ENCODE assay signal across 28 mouse cellular contexts in genomic region chr11:94113795-94114194, GRCm38 (mm10).
DNase-seq lines count a peak whose midpoint lies in the region; ATAC-seq and TF ChIP-seq lines count a peak whose summit lies in the region.
"Had no signal": no experiment of that assay in that cellular context is flagged by ENCODE, and none has a peak within 500 bp of the region (broad histone marks: within the 10 kb centered on the region; RNA-seq: fewer than 3 reads in every experiment).

No protein-coding gene starts in this region.

- dilution Hi-C loops in CH12.LX (cut with MboI; ENCODE audit: extremely low pct_ligation_motif_present, extremely low pct_unique_long_range_greater_than_20kb, low sequenced_read_pairs): no loop called here

- peak; percentile 52 for DNase-seq in CH12.LX (ENCODE audit: extremely low read depth)
- DNase-seq in c-Kit-positive CD71-positive TER-119-positive erythroid progenitor cells, embryonic 14.5 days (ENCODE audit: low spot score): peak; percentile 41
- no peak for DNase-seq in liver, embryonic 11.5 days (ENCODE audit: low spot score)
- no peak for DNase-seq in liver, postnatal 0 days
- DNase-seq in neural tube, embryonic 10.5 days (ENCODE audit: extremely low spot score, low spot score): no peak
- DNase-seq in cerebellum, postnatal 14 days: no peak
- DNase-seq: adrenal gland, adult 2 months; cerebellum, adult 18-20 months; gastrocnemius, postnatal 25 days; heart, adult 18-20 months; heart, postnatal 36 days; kidney, adult 8-10 months; kidney, postnatal 10 days; lung, embryonic 14.5 days; right cerebral cortex, adult 18-20 months; right cerebral cortex, postnatal 4 days had no signal

- H3K9me3 ChIP-seq in CH12.LX (replicated peaks; ENCODE audit: low read length): no peaks in the 10 kb centered on the region
- H3K9me3 ChIP-seq in liver, embryonic 11.5 days (ENCODE audit: control insufficient read depth, low read length): no peaks in the 10 kb centered on the region
- no peaks in the 10 kb centered on the region for H3K9me3 ChIP-seq in liver, postnatal 0 days (ENCODE audit: low read length)
- no peaks in the 10 kb centered on the region for H3K9me3 ChIP-seq in heart, embryonic 12.5 days (replicated peaks)
- H3K9me3 ChIP-seq in hindbrain, embryonic 12.5 days (replicated peaks): no peaks in the 10 kb centered on the region
- H3K9me3 ChIP-seq: embryonic facial prominence, embryonic 15.5 days; forebrain, embryonic 10.5 days; heart, embryonic 13.5 days; intestine, embryonic 15.5 days; limb, embryonic 13.5 days; megakaryocyte, embryonic 14.5 days had no signal

- TF ChIP-seq EP300 in CH12.LX (IDR thresholded peaks at IDR 0.05; ENCODE audit: low read length): peak; percentile 93
- TF ChIP-seq EP300 in liver, postnatal 0 days (IDR thresholded peaks at IDR 0.05; ENCODE audit: low read depth): peak; percentile 54

- no peak for TF ChIP-seq CTCF in CH12.LX (conservative IDR thresholded peaks at IDR 0.05 in 1 of 2, IDR thresholded peaks at IDR 0.05 in 1 of 2; ENCODE audit: low read depth in 2 of 2, low read length in 2 of 2)
- no peak for TF ChIP-seq CTCF in liver, postnatal 0 days (IDR thresholded peaks at IDR 0.05; ENCODE audit: low read depth)

- whole genome bisulfite sequencing in liver, embryonic 11.5 days: 49% methylated on average over 2 of the region's 2 CpGs
- WGBS in liver, postnatal 0 days (ENCODE audit: insufficient replicate concordance): 55% methylated on average over 2 of the region's 2 CpGs
- 23% methylated on average over 2 of the region's 2 CpGs for WGBS in heart, embryonic 12.5 days
- 89% methylated on average over 2 of the region's 2 CpGs for WGBS in hindbrain, embryonic 12.5 days

- H3K27ac ChIP-seq in CH12.LX (ENCODE audit: insufficient read depth, low read depth): peak overlapping the region; percentile 44
- peak overlapping the region; percentile 38; the same call in 1 of the 2 replicates for H3K27ac ChIP-seq in liver, embryonic 11.5 days (ENCODE audit: low read depth, low read length)
- no peak overlapping the region for H3K27ac ChIP-seq in liver, postnatal 0 days (ENCODE audit: low read depth)
- no peak overlapping the region for H3K27ac ChIP-seq in heart, embryonic 12.5 days (ENCODE audit: poor library complexity, severe bottlenecking)
- no peak overlapping the region for H3K27ac ChIP-seq in hindbrain, embryonic 12.5 days
- H3K27ac ChIP-seq: embryonic facial prominence, embryonic 15.5 days; forebrain, embryonic 10.5 days; heart, embryonic 13.5 days; hindbrain, embryonic 14.5 days; intestine, embryonic 15.5 days; limb, embryonic 13.5 days; stomach, postnatal 0 days had no signal

- H3K4me1 ChIP-seq in CH12.LX (ENCODE audit: control insufficient read depth in 1 of 2, insufficient read depth in 2 of 2): peaks cover 12 to 28% of the 10 kb centered on the region in 2 experiments; a peak in 3 of 4 replicates
- peaks cover 5% of the 10 kb centered on the region; the same call in 1 of the 2 replicates for H3K4me1 ChIP-seq in liver, embryonic 11.5 days (replicated peaks; ENCODE audit: control insufficient read depth, insufficient read depth, low read length)
- H3K4me1 ChIP-seq in liver, postnatal 0 days (ENCODE audit: insufficient read depth): no peaks in the 10 kb centered on the region
- 0 out of 2 replicates have a peak, but pooled peaks cover 7% of the 10 kb centered on the region for H3K4me1 ChIP-seq in heart, embryonic 12.5 days (replicated peaks)
- H3K4me1 ChIP-seq in hindbrain, embryonic 12.5 days: no peaks in the 10 kb centered on the region
- H3K4me1 ChIP-seq: embryonic facial prominence, embryonic 15.5 days; forebrain, embryonic 10.5 days; intestine, embryonic 15.5 days; limb, embryonic 13.5 days had no signal

- H3K9ac ChIP-seq in CH12.LX (ENCODE audit: insufficient read depth, low read depth): peak overlapping the region; percentile 4; the same call in 1 of the 2 replicates
- no peak overlapping the region for H3K9ac ChIP-seq in liver, embryonic 11.5 days (ENCODE audit: low read depth, low read length)
- no peak overlapping the region for H3K9ac ChIP-seq in liver, postnatal 0 days (replicated peaks)
- H3K9ac ChIP-seq in heart, embryonic 12.5 days: no peak overlapping the region
- H3K9ac ChIP-seq in hindbrain, embryonic 12.5 days: no peak overlapping the region
- H3K9ac ChIP-seq: embryonic facial prominence, embryonic 15.5 days; heart, embryonic 13.5 days; hindbrain, embryonic 14.5 days; intestine, embryonic 15.5 days; limb, embryonic 13.5 days; lung, embryonic 14.5 days had no signal

- TF ChIP-seq POLR2A in CH12.LX (IDR thresholded peaks at IDR 0.05; ENCODE audit: low read depth, low read length): no peak

- H3K79me2 ChIP-seq in CH12.LX (replicated peaks; ENCODE audit: control insufficient read depth, extremely low read depth, insufficient read depth, poor library complexity, severe bottlenecking): no peaks in the 10 kb centered on the region

- TF ChIP-seq RAD21 in CH12.LX (IDR thresholded peaks at IDR 0.05; ENCODE audit: low read depth, low read length): no peak

- H3K4me3 ChIP-seq in CH12.LX (replicated peaks in 1 of 3; ENCODE audit: low read depth in 2 of 3, low read length in 2 of 3, poor library complexity in 1 of 3): no peak overlapping the region
- H3K4me3 ChIP-seq in liver, embryonic 11.5 days (ENCODE audit: low read depth, low read length): no peak overlapping the region
- H3K4me3 ChIP-seq in liver, postnatal 0 days (ENCODE audit: low read depth, low read length): no peak overlapping the region
- H3K4me3 ChIP-seq in heart, embryonic 12.5 days: no peak overlapping the region
- H3K4me3 ChIP-seq in hindbrain, embryonic 12.5 days: no peak overlapping the region
- H3K4me3 ChIP-seq: embryonic facial prominence, embryonic 15.5 days; forebrain, embryonic 10.5 days; heart, embryonic 13.5 days; intestine, embryonic 15.5 days; limb, embryonic 13.5 days; megakaryocyte, embryonic 14.5 days; myocyte had no signal

- H3K27me3 ChIP-seq in CH12.LX (replicated peaks): no peaks in the 10 kb centered on the region
- no peaks in the 10 kb centered on the region for H3K27me3 ChIP-seq in liver, embryonic 11.5 days (replicated peaks; ENCODE audit: control insufficient read depth, insufficient read depth, low read length)
- H3K27me3 ChIP-seq in liver, postnatal 0 days (ENCODE audit: insufficient read depth, low read length): no peaks in the 10 kb centered on the region
- no peaks in the 10 kb centered on the region for H3K27me3 ChIP-seq in heart, embryonic 12.5 days (replicated peaks)
- no peaks in the 10 kb centered on the region for H3K27me3 ChIP-seq in hindbrain, embryonic 12.5 days
- H3K27me3 ChIP-seq: embryonic facial prominence, embryonic 15.5 days; heart, embryonic 13.5 days; intestine, embryonic 15.5 days; limb, embryonic 13.5 days; megakaryocyte, embryonic 14.5 days had no signal

- peak overlapping the region; percentile 12 for H3K4me2 ChIP-seq in CH12.LX (ENCODE audit: insufficient read depth, low read depth, poor library complexity, severe bottlenecking)
- peak overlapping the region; percentile 21; the same call in 1 of the 2 replicates for H3K4me2 ChIP-seq in liver, embryonic 11.5 days
- H3K4me2 ChIP-seq in liver, postnatal 0 days (ENCODE audit: low read depth, low read length): no peak overlapping the region
- H3K4me2 ChIP-seq in heart, embryonic 12.5 days: no peak overlapping the region
- no peak overlapping the region for H3K4me2 ChIP-seq in hindbrain, embryonic 12.5 days (replicated peaks)
- H3K4me2 ChIP-seq: embryonic facial prominence, embryonic 15.5 days; heart, embryonic 13.5 days; hindbrain, embryonic 14.5 days; intestine, embryonic 15.5 days; limb, embryonic 13.5 days; lung, embryonic 14.5 days had no signal

- in situ Hi-C loops in CH12.LX (cut with MboI; ENCODE audit: low pct_ligation_motif_present, low pct_unique_long_range_greater_than_20kb, low sequenced_read_pairs): no loop called here

- ATAC-seq in liver, embryonic 11.5 days (replicated peaks; ENCODE audit: low FRiP score): peak; percentile 85
- no peak; the same call in 1 of the 2 replicates for ATAC-seq in liver, postnatal 0 days
- no peak for ATAC-seq in heart, embryonic 12.5 days (ENCODE audit: insufficient number of reproducible peaks, low FRiP score)
- no peak for ATAC-seq in hindbrain, embryonic 12.5 days (ENCODE audit: low FRiP score)
- ATAC-seq: intestine, embryonic 15.5 days; midbrain, embryonic 16.5 days had no signal

- peaks cover 18 to 66% of the 10 kb centered on the region in 2 experiments for H3K36me3 ChIP-seq in CH12.LX (replicated peaks in 1 of 2; ENCODE audit: control insufficient read depth in 1 of 2, insufficient read depth in 1 of 2, low read length in 1 of 2)
- H3K36me3 ChIP-seq in liver, embryonic 11.5 days (ENCODE audit: control insufficient read depth, insufficient read depth, low read length): peaks cover 17% of the 10 kb centered on the region
- H3K36me3 ChIP-seq in liver, postnatal 0 days (replicated peaks; ENCODE audit: insufficient read depth, low read length): peaks cover 47% of the 10 kb centered on the region
- H3K36me3 ChIP-seq in heart, embryonic 12.5 days: peaks cover 58% of the 10 kb centered on the region
- H3K36me3 ChIP-seq in hindbrain, embryonic 12.5 days: peaks cover 70% of the 10 kb centered on the region

TF ChIP-seq in CH12.LX, 34 proteins besides CTCF, POLR2A, EP300 and RAD21:
- no peak for TF ChIP-seq PAX5 (IDR thresholded peaks at IDR 0.05; ENCODE audit: low read length)
- no peak for TF ChIP-seq KAT2A (IDR thresholded peaks at IDR 0.05; ENCODE audit: insufficient replicate concordance, low read length)
- peak; percentile 96 for TF ChIP-seq MEF2A (IDR thresholded peaks at IDR 0.05; ENCODE audit: borderline replicate concordance, low read depth, low read length)
- peak; percentile 90 for TF ChIP-seq JUND (conservative IDR thresholded peaks at IDR 0.05; ENCODE audit: low read depth, low read length)
- peak; percentile 86 for TF ChIP-seq ETS1 (conservative IDR thresholded peaks at IDR 0.05; ENCODE audit: low read depth, low read length)
- TF ChIP-seq MAZ (IDR thresholded peaks at IDR 0.05; ENCODE audit: low read depth, low read length): peak; percentile 61; the same call in 1 of the 2 replicates
- TF ChIP-seq ZMIZ1 (IDR thresholded peaks at IDR 0.05; ENCODE audit: low read depth, low read length): no peak
- no peak for TF ChIP-seq POLR2AphosphoS2 (IDR thresholded peaks at IDR 0.05; ENCODE audit: low read depth, low read length)
- TF ChIP-seq IRF4 (IDR thresholded peaks at IDR 0.05; ENCODE audit: low read depth, low read length): peak; percentile 97
- peak; percentile 52 for TF ChIP-seq BHLHE40 (IDR thresholded peaks at IDR 0.05; ENCODE audit: low read depth, low read length)
- peak; percentile 90 for TF ChIP-seq JUN (IDR thresholded peaks at IDR 0.05; ENCODE audit: insufficient read depth, low read depth, low read length)
- TF ChIP-seq ELF1 (IDR thresholded peaks at IDR 0.05; ENCODE audit: low read depth, low read length): no peak
- 0 out of 2 replicates have a peak, but pooled peaks have one; percentile 53 for TF ChIP-seq MAFK (IDR thresholded peaks at IDR 0.05; ENCODE audit: insufficient replicate concordance, low read length)
- TF ChIP-seq MYC (IDR thresholded peaks at IDR 0.05; ENCODE audit: low read depth, low read length): peak; percentile 30; the same call in 1 of the 2 replicates
- TF ChIP-seq RCOR1 (conservative IDR thresholded peaks at IDR 0.05; ENCODE audit: low read depth, low read length): 0 out of 2 replicates have a peak, but pooled peaks have one; percentile 22

Comparison
In these comparisons a context has a peak if more than half of its experiments do, and no peak if none do; other contexts are left out.
1. H3K27ac ChIP-seq: peak in CH12.LX (single experiment) and liver, embryonic 11.5 days (single experiment); none in liver, postnatal 0 days (single experiment), heart, embryonic 12.5 days (single experiment) and hindbrain, embryonic 12.5 days (single experiment).
2. H3K4me2 ChIP-seq: peak in CH12.LX (single experiment) and liver, embryonic 11.5 days (single experiment); none in liver, postnatal 0 days (single experiment), heart, embryonic 12.5 days (single experiment) and hindbrain, embryonic 12.5 days (single experiment).
3. DNase-seq: peak in CH12.LX (single experiment) and c-Kit-positive CD71-positive TER-119-positive erythroid progenitor cells, embryonic 14.5 days (single experiment); none in liver, embryonic 11.5 days (single experiment), liver, postnatal 0 days (single experiment), neural tube, embryonic 10.5 days (single experiment) and cerebellum, postnatal 14 days (0 of 2).